Mouse (Mus musculus): Measurements from ENCODE around the gene Nxf1.

DNA sequence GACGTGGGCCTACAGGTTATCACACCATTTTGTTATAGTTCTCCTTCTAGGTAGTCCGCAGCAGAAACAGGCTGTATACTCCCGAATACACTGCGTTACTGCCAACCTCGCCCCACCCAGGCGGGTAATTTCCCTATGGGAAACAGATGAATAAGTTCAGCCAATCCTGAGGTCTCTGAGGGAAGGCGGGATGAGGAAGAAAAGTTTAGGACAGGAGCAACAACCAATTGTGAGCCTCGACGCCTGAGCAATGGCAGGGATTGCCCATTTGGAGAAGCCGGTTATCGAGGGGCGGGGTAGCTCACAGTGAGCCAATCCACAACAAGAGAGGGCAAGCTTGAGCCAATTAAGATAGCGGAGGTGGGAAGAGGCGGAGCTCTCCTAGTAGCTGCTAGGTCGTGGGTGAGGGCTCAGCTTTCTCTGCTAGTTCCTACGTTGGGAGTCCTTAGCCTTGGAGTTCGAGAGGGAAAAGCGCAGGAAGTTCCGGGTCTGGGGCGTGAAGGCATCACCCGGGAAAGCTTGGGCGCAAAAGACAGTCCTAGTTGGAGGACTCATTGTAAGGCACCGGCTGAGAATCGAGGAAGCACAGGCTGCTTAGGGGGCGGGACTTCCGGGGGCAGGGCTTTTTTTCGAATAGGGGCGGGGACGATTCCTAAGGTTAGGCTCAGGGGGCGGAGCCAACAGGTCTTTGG lies 45.4 kb downstream of the Nxf1 start, which contains the start of gene Zbtb3:
- TF ChIP-seq CTCF (IDR thresholded peaks at IDR 0.05; ENCODE audit: control insufficient read depth, insufficient read depth, insufficient read length) (no peak), MYOD1 (IDR thresholded peaks at IDR 0.05; ENCODE audit: control insufficient read depth, insufficient read length, low read depth) (no peak), MAX (IDR thresholded peaks at IDR 0.05) (peak; percentile 27)

All from C2C12 (cell line).